Mouse (Mus musculus): ENCODE measurements around the gene Gpr162. TPM values are rescaled to one million over a fixed set of nuclear protein-coding genes. Genes with fewer than 3 reads are reported as not detected.

Gene Gpr162
- total RNA-seq, 2 experiments from 2014 or later: 207 to 229 TPM

DNA sequence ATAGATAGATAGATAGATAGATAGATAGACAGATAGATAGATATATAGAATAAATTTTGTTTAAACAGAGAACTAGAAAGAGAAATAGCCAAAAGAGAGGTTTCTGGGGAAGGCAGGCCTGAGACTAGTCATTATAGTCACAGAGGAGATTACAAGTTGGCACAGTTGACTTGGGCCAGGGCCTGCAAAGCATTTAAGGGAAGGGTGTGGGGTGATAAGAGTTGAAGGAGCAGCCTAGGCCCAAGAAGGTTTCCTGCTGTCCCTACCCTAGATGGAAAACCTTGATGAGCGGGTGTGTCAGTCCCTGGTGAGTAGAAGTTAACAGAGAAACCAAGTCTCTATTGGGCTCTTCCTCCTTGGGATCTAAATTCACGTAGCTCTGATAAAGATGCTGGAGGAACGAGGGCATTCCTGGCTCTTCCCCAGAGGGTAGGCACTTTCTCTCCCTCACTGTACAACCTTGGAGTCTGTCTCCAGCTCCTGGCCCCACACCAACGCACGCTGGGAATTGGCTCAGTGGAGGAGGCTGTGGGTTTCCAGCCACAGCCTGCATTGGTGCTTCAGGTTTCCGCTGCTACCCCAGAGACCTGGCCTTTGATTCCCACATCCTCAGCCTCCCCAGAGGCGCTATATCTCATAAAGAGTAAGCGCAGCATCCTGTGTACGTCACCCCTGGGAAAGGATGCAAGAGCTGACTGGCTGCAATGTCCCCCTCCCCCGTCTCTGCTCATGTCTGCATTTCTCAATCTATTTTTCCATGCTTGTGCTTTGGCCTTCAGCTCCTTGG lies 21.1 kb upstream of the Gpr162 start:
- DNase-seq (ENCODE audit: low spot score in 2 of 2): no peak
- intact Hi-C loops (cut with DNase I): no loop called here

DNA sequence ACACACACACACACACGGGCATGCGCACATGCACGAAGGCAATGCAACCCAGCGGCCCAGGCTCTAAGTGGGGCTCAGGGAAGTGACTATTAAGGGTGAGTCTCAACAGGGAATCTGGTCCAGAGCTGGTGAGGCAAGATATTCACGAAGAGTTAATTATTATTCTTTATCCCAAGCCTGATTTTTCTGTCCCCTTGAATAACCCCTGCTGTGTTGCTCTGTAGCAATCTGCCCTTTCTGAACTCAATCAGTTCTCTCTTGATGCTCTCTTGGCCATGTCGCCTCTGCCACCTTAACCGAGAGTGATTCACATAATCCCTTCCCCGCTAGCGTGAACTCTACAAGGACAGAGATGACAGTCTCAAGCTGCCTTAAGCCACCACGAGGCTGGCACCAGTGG lies 19.6 kb upstream of the Gpr162 start:
- DNase-seq (ENCODE audit: low spot score in 2 of 2): no peak
- intact Hi-C loops (cut with DNase I): no loop called here

DNA sequence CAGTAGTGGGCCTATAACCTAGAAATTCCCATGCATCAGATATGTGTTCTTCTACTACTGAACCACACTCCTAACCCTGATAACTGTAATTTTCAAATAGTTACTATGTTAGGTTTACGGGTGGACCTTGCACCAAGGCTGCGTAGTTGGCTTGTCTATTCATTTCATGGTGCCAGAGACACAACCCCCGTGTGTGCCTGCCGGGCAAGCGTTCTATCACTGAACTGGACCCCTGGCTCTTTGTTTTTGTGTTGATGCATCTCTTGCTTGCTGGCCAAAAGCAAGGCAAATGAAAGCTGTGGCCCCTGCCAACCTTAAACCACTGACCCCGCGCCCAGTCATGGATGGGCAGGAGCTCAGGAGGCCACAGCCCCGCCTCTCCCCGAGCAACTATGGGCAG lies 18.0 kb upstream of the Gpr162 start:
- no peak for DNase-seq (ENCODE audit: low spot score in 2 of 2)
- intact Hi-C loops (cut with DNase I): no loop called here

DNA sequence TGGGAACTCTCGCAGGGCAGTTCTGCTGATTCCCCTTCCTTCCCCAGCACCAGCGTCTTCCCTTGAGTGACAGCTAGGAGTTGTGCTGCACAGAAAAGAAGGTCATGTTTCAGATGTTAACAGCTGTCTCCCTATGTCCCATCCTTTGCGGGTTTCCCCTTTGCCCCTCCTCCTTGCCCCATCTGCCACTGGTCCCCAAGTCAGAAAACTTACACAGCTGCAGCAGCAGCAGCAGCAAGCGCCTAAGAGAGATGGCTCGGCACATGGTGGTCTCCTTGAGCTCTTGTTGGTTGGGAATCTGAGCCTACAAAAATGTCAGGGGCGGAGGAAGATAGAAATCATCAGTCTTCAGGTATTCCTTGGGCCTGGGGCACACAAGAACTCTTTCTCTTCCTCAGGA lies 15.6 kb upstream of the Gpr162 start:
- intact Hi-C loops (cut with DNase I): no loop called here

DNA sequence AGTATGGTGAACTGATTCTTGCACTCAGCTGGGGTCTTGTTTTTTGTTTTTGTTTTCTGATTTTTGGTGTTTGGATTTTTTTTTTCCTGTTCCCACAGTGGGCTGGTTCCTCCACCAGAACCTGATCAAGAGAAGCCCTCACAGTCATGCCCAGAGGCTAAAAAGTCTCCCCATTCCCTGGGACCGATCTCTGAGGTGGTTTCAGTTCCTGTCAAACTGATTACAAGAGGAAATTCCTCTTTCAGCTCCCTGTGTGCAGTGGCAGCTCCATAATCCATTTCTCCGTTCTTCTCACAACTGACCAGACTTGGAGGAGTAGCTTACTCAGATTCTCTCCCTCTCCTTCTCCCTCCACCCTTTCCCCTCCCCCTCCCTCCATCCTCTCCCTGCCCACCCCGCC lies 10.6 kb upstream of the Gpr162 start:
- DNase-seq (ENCODE audit: low spot score in 2 of 2): no peak
- intact Hi-C loops (cut with DNase I): no loop called here

More for the DNA sequence above, 15.6 kb upstream of the Gpr162 start:
- DNase-seq (ENCODE audit: low spot score in 2 of 2): no peak

DNA sequence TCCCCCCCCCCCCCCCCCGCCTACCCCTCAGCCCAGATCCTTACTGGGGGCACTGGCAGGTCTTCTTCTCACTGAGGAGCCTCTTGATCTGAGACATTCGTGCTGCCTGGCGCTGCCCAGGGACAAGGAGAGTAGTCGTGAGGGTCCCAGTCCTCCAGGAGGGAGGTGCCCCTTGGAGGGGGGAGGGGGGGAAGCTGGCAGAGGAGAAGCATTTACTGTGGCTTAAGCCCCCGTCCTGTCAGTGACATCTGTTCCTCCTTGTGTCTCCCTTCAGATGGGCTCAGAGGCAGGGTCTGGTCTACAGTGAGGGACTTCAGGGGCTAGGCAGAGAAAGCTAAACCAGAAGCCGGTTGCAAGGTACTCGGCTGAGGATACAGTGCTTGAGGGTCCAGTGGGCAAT lies 2.8 kb upstream of the Gpr162 start:
- intact Hi-C loops (cut with DNase I): no loop called here
- no peak for DNase-seq (ENCODE audit: low spot score in 2 of 2)

DNA sequence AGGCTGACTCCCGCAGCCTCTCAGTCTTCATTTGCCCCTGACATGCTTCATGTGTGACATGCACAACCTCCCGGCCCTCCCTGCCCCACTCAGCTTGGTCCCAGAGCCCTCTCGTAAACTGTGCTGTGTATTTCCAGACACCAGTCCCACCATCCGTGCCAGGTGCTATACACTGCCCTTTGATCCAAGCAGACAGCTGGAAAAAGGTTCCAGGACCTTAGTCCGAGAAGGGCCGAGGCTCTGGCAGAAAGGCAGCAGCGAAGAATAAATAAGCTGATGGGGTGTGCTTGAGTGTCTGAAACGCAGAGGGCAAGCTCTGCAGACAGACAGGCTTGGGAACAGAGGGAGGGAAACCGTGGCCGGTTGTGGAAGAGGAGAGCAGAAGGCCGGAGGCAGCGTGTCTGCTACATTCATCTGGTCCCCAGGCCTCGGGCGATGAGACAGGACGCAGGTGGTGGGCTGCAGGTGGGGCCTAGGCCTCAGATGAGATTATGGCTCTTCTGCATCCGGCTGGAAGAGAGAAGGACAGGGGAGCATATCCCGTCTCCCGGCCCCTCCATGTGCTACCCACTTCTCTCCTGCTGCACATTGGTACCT lies 2.1 kb upstream of the Gpr162 start:
- no peak for DNase-seq (ENCODE audit: low spot score in 2 of 2)
- intact Hi-C loops (cut with DNase I): no loop called here

DNA sequence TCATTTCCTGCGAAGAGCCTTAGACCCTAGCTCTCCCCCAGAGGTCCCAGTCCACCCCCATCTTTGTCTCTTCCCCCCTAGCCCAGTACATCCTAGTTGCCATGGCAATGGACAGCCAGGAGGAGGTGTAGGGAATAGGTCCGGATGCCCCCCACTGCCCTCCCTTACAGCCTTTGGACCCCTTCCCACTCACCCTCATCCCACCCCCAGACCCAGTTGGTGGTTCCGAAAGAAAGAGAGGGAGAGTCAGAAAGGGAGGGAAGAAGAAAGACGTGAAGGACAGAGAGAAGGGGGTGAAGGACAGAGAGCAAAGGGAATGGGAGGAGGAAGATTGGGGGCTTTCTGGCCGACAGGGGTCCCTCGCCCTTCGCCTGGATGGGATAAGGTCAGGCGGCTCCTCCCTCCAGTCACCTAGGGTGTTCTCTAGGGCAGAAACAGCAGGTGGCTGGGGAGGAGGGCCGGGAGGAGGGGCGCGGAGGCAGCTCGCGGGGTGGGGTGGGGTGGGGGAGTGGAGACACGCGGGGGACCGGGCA lies 592 bp downstream of the Gpr162 start:
- peak; percentile 20 to 37 for DNase-seq (ENCODE audit: low spot score in 2 of 2)
- intact Hi-C loops (cut with DNase I): loop anchor here (1.0 kb wide), 1 partner anchor 41 kb away; no protein-coding TSS in a partner anchor

DNA sequence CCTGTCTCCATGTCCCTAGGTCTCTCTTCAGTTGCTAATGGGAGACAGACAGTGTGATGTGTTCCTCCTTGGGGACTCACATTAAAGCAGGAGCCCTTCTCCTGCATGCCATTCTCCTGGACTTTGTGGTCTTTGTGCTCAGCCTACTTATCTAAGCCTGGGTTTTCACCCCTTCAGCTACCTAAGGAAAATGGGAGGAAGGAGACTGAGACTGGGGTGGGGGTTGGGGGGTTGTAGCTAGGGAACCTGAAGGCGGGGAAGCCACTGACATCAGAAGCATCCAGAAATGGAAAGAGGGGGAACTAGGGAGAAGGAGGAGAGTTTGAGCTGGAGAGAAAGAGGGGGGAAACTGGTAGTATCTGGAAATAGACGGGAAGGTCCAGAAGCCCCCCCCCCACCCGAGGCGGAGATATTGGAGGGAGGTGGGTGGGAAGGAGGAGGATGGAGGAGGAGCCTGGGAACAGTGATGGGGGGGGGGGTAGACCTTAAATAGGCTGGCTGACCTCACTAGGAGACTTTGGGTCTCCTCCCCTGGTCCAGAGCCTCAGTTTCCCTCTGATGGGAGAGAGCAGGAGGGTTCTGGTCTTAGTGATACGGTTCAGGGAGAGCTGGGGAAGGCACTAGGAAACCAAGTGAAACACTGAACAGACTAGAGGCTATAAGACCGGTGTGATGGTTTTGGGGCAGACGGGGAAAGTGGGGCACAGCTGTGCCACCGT lies 1.2 kb downstream of the Gpr162 start:
- peak; percentile 35 to 74 for DNase-seq (ENCODE audit: low spot score in 2 of 2)
- intact Hi-C loops (cut with DNase I): loop anchor here (1.0 kb wide), 2 partner anchors 42 to 69 kb away; partner anchors contain the start of gene Mlf2

DNA sequence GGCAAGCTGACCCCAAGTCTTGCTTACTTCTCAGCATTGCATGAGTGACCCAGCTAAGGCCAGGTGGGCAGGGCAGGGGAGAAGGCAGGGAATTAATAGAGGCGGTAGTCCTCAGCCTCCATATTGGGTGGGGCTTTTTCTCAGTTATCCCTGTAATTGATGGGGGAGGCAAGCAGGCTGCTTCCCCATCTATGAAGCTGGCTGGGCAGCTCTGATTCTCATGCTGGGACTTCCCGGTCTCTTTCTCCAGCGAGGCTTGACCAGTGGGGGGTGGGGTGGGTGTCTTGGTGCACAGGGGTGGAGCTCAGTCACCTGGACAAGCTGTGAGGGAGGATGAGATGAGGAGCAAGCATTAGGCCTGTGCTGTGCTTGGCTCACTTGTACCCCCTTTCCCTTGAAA lies 2.0 kb downstream of the Gpr162 start:
- no peak for DNase-seq (ENCODE audit: low spot score in 2 of 2)
- intact Hi-C loops (cut with DNase I): loop anchor here (1.0 kb wide), 1 partner anchor 69 kb away; the partner anchor contains the start of gene Mlf2

DNA sequence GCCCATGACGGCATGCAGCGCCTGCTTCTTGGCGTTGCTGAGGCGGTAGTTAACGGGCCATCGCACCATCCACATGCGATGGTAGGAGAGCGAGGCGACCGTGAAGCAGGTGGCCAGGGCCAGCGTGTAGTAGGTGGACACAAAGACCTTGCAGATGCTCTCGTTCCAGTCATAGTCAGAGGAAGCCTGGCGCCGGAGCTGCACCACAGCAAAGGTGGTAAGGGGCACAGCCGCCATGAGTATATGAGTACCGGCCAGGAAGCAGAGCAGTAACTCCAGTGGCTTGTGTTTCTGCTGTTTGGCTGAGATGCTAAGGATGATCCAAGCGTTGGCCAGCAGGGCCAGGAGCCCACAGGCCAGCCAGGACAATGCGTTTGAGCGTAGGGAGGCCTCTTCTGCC lies 2.5 kb downstream of the Gpr162 start:
- intact Hi-C loops (cut with DNase I): no loop called here
- peak; percentile 31 to 40 for DNase-seq (ENCODE audit: low spot score in 2 of 2)

DNA sequence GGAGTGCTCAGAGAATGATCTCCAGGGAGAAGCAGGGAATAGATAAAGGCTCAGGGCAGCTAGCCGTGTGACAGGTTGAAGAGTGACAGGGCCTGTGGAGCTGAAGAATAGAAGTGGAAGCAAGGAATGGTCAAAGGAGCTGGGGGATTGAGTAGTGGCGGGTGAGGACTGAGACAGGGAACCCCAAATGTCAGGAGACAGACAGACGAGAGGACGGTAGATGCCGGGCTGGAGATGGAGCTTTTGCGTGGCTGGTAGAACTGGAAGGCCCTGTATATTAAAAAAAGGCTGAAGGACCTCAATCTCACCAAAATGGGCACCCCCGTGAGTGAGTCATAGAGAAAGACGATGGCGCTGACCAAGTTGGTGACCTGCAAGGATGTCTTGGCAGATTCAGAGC lies 3.3 kb downstream of the Gpr162 start:
- intact Hi-C loops (cut with DNase I): loop anchor here (1.0 kb wide), 1 partner anchor 57 kb away; no protein-coding TSS in a partner anchor
- peak in 1 of 2 experiments; percentile 23 for DNase-seq (ENCODE audit: low spot score in 2 of 2)

DNA sequence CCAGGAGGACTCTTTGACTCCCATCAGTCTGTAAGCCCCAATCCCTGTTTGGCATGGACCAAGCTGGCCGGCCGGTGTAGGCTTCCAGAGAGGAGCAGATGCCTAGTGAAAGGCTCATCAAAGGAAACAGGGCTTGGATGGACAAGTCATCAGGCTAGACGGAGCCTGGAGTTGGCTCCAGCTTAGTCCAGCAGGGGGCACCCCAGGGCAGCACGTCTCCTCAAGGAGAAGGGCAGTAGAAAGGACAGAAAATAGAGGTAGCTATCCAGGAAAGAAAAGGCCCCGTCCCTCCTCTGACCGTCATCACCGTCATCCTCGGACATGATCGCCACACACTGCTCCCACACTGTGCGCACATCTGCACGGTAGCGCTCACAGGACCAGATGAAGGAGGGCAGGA lies 4.1 kb downstream of the Gpr162 start:
- intact Hi-C loops (cut with DNase I): loop anchor here (1.0 to 5.0 kb wide), 2 partner anchors 58 to 223 kb away; no protein-coding TSS in a partner anchor
- peak; percentile 88 to 91 for DNase-seq (ENCODE audit: low spot score in 2 of 2)

DNA sequence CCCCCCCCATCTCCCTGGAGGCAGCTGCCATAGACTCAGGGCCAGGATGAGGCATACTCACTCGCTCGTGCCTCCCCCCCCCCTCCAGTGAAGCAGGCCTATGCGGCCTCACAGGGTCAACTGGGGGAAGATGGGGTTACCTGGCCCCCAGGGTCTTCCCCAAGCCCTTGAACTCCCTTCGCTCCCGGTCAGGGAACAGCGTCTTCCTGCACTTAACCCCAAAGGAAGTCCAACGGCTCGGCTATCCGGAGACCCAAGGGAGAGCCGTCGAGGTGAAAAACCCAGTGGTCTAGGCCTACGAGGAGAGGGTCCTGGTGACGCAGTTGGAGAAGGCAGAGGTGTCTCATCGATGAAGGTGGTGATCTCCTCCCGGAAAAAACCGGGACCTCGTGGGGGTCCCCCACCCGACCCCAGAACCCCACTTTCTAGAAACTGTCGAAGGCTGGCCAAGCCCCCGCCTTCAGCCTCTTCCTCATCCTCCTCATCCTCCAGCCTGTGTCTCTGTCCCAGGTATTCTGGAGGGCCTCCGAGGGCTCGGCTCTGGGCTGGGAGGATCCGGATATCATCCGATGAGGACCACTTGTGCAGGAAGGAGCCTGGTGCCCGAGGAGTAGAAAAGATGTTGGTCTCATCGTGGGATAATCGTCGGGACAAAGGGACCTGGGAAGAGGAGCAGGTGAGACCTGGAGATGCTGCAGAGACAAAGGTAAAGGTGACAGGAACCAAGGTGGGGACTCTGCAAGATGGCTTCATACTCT lies 5.0 kb downstream of the Gpr162 start:
- intact Hi-C loops (cut with DNase I): loop anchor here (5.0 kb wide), 1 partner anchor 224 kb away; no protein-coding TSS in a partner anchor
- no peak for DNase-seq (ENCODE audit: low spot score in 2 of 2)

DNA sequence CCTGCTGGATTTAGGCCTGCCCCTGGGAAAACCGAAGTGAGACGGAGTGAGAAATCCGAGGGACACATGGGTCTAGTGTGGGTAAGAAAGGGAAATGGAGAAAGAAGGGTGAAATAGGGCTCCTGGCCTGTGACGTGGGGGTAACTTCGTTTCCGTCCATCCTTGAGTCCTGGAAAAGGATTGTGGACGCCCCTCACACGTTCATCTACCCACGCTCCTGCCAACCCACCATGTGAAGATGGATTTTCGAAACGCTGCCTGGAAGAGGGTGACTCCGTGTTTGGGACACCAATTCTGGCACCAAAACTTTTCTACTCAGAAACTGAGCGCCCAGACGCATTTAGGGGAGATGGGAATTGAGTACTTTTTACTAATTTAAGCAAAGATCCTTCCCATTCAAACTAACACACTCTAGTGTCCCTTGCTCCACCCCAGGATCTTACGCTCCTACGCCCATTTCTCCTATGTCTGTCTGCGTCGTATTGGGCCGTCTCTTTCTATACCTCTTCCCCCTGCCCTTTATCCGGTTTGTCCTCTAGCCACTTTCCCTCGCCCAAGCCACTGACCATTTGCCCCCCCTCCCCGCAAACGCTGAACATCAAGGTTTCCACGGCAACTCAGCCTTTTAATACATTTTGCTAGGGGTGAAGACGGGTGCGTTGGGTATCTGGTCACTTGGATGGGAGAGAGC lies 5.8 kb downstream of the Gpr162 start:
- DNase-seq (ENCODE audit: low spot score in 2 of 2): peak in 1 of 2 experiments; percentile 28
- intact Hi-C loops (cut with DNase I): loop anchor here (1.0 to 5.0 kb wide), 4 partner anchors 60 to 224 kb away; partner anchors contain the start of genes Mlf2 and Pianp

DNA sequence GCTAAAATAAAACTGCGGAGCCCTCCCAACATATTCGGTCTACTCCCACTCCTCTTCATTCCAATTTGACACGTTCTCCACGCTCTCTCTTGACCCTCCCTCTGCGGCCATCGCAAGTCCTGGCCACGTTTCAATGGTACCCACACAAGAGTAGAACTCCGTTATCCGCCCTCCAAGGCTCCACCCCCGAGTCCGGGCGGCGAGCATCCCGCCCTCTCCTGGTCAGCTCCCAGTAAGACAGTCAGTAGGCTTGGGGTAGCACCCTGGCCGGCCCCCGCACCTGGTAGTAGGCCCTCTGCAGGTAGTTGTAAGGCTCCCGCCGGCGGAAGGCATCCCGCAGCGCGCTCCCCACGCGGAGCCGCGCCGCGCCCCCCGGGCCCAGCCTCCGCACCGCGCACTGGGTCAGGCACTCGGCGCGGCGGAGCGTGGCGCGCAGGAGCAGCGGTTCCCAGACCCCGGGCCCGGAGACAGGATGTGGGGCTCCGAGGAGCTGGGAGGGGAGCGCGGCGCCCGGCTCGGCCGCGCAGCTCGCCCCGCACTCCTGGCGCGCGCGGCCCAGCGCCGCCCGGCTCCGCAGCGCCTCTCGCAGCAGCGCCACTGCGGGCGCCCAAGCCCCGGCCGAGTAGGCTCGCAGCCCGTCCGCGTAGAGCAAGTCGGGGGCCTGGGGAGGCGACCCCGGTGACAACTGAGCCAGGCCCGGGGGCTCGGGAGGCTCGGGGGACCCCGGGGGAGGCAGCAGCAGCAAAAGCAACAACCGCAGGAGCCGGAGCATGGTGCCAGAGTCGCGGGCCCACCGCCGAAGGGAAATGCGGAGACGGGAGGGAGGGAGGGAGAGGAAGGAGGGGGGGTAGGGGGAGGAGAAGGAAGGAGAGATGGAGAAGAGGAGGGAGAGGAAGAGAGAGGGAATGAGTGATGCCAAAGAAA lies 6.6 kb downstream of the Gpr162 start, which contains the start of gene P3h3:
P3h3 (minus strand) TSS at position 837 of the 924 bp plus-strand sequence.
- intact Hi-C loops (cut with DNase I): loop anchor here (1.0 to 5.0 kb wide), 4 partner anchors 61 to 225 kb away; partner anchors contain the start of genes Mlf2 and Pianp
- peak; percentile 83 to 88 for DNase-seq (ENCODE audit: low spot score in 2 of 2)

DNA sequence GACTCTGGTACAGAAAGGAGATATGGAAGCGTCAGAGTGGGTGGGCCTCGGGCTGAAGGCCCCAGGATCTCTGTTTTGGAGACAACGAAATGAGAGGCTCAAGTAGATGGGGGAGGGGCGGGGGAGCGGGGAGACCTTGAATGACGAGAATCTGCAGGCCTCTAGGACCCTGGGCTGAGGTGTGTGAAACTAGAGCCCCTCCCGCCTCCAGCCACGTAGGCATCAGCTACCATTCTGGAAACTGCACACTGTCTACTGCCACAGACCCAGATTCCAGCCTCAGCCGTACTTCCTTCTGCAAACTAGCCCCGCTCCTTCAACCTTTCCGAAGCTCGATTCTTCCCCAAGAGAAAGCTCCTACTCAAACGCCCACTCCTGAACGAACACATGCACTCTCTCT lies 7.5 kb downstream of the Gpr162 start:
- intact Hi-C loops (cut with DNase I): loop anchor here (2.0 to 5.0 kb wide), 2 partner anchors 140 to 226 kb away; partner anchors contain the start of gene Pianp

More for the DNA sequence above, 7.5 kb downstream of the Gpr162 start:
- peak; percentile 57 to 68 for DNase-seq (ENCODE audit: low spot score in 2 of 2)

All from left cerebral cortex, postnatal 25 days (tissue).